In genomic region chr1:128602018-128602687, GRCm38 (mm10) we compare ENCODE assay signal across 11 mouse cellular contexts. TPM values are rescaled to one million over a fixed set of nuclear protein-coding genes. Genes with fewer than 3 reads are reported as not detected.
DNase-seq lines count a peak whose midpoint lies in the region; ATAC-seq lines count a peak whose summit lies in the region.
"Had no signal": no experiment of that assay in that cellular context is flagged by ENCODE, and none has a peak within 500 bp of the region (broad histone marks: within the 10 kb centered on the region; RNA-seq: fewer than 3 reads in every experiment).

No protein-coding gene starts in this region.

- H3K4me3 ChIP-seq in kidney, embryonic 15.5 days (replicated peaks): no peak overlapping the region
- no peak overlapping the region for H3K4me3 ChIP-seq in stomach, embryonic 14.5 days (ENCODE audit: low read depth, low read length)
- H3K4me3 ChIP-seq in hindbrain, embryonic 13.5 days: no peak overlapping the region
- H3K4me3 ChIP-seq: heart, embryonic 13.5 days had no signal

- no peak overlapping the region for H3K9ac ChIP-seq in kidney, embryonic 15.5 days
- no peak overlapping the region for H3K9ac ChIP-seq in stomach, embryonic 14.5 days (replicated peaks; ENCODE audit: low read depth, low read length)
- no peak overlapping the region for H3K9ac ChIP-seq in hindbrain, embryonic 13.5 days
- H3K9ac ChIP-seq: heart, embryonic 13.5 days had no signal

- no peak overlapping the region for H3K4me2 ChIP-seq in kidney, embryonic 15.5 days
- H3K4me2 ChIP-seq in stomach, embryonic 14.5 days (replicated peaks; ENCODE audit: low read depth, low read length): no peak overlapping the region
- no peak overlapping the region for H3K4me2 ChIP-seq in hindbrain, embryonic 13.5 days
- H3K4me2 ChIP-seq: heart, embryonic 13.5 days had no signal

- no peaks in the 10 kb centered on the region for H3K27me3 ChIP-seq in kidney, embryonic 15.5 days
- H3K27me3 ChIP-seq in stomach, embryonic 14.5 days (ENCODE audit: control insufficient read depth, insufficient read depth, low read length): no peaks in the 10 kb centered on the region
- 0 out of 2 replicates have a peak, but pooled peaks cover 3% of the 10 kb centered on the region for H3K27me3 ChIP-seq in hindbrain, embryonic 13.5 days

- peak; percentile 76 for ATAC-seq in kidney, embryonic 15.5 days (replicated peaks; ENCODE audit: low FRiP score)
- peak; percentile 92 for ATAC-seq in stomach, embryonic 14.5 days (ENCODE audit: insufficient number of reproducible peaks, insufficient read depth, low FRiP score, low read depth)
- no peak for ATAC-seq in hindbrain, embryonic 13.5 days (ENCODE audit: low FRiP score)
- ATAC-seq: forebrain, embryonic 16.5 days had no signal

- no peak for DNase-seq in kidney, adult 18-20 months
- peak; percentile 46 to 47 for DNase-seq in spleen, postnatal 36 days (ENCODE audit: low spot score in 2 of 2)
- DNase-seq in spleen, adult 12 weeks (ENCODE audit: low spot score): no peak
- no peak for DNase-seq in cerebellum, adult 9-11 months
- DNase-seq in yolk sac, embryonic 10.5 days (ENCODE audit: low spot score): no peak
- DNase-seq: gastrocnemius, postnatal 25 days had no signal

- WGBS in kidney, embryonic 15.5 days: 41% methylated on average over 5 of the region's 5 CpGs
- WGBS in stomach, embryonic 14.5 days: 32% methylated on average over 5 of the region's 5 CpGs
- 82% methylated on average over 5 of the region's 5 CpGs for WGBS in hindbrain, embryonic 13.5 days

- no peaks in the 10 kb centered on the region for H3K9me3 ChIP-seq in kidney, embryonic 15.5 days (replicated peaks)
- H3K9me3 ChIP-seq in stomach, embryonic 14.5 days (ENCODE audit: control insufficient read depth, low read depth, low read length): no peaks in the 10 kb centered on the region
- no peaks in the 10 kb centered on the region for H3K9me3 ChIP-seq in hindbrain, embryonic 13.5 days
- H3K9me3 ChIP-seq: heart, embryonic 13.5 days had no signal

- no peaks in the 10 kb centered on the region for H3K36me3 ChIP-seq in kidney, embryonic 15.5 days
- H3K36me3 ChIP-seq in stomach, embryonic 14.5 days (ENCODE audit: control insufficient read depth, insufficient read depth, low read length): no peaks in the 10 kb centered on the region
- no peaks in the 10 kb centered on the region for H3K36me3 ChIP-seq in hindbrain, embryonic 13.5 days
- H3K36me3 ChIP-seq: heart, embryonic 13.5 days had no signal

- no peak overlapping the region for H3K27ac ChIP-seq in kidney, embryonic 15.5 days
- H3K27ac ChIP-seq in stomach, embryonic 14.5 days (ENCODE audit: low read length): no peak overlapping the region
- no peak overlapping the region for H3K27ac ChIP-seq in hindbrain, embryonic 13.5 days
- H3K27ac ChIP-seq: heart, embryonic 13.5 days had no signal

- H3K4me1 ChIP-seq in kidney, embryonic 15.5 days: peaks cover 15% of the 10 kb centered on the region
- H3K4me1 ChIP-seq in stomach, embryonic 14.5 days (ENCODE audit: control insufficient read depth, insufficient read depth, low read length): no peaks in the 10 kb centered on the region
- 0 out of 2 replicates have a peak, but pooled peaks cover 2% of the 10 kb centered on the region for H3K4me1 ChIP-seq in hindbrain, embryonic 13.5 days (replicated peaks)
- H3K4me1 ChIP-seq: heart, embryonic 13.5 days had no signal

RNA-seq across cellular contexts. Expression of gene Cxcr4, which starts 10.1 kb away (rescaled TPM):
- polyA plus RNA-seq in kidney, embryonic 15.5 days (2015; fragmentation: Nextera tagmentation; extraction: Ambion mirVana): 8.8 and 9.8 TPM in 2 replicates
- 12.8 and 14.1 TPM in 2 replicates for polyA plus RNA-seq in stomach, embryonic 14.5 days (2014; fragmentation: Nextera tagmentation; extraction: Ambion mirVana)
- polyA plus RNA-seq in hindbrain, embryonic 13.5 days (2015; fragmentation: Nextera tagmentation; extraction: Ambion mirVana): 15.4 and 15.5 TPM in 2 replicates

Comparison
In these comparisons a context has a peak if more than half of its experiments do, and no peak if none do; other contexts are left out.
1. DNase-seq: peak in spleen, postnatal 36 days (2 of 2); none in kidney, adult 18-20 months (single experiment), spleen, adult 12 weeks (single experiment), cerebellum, adult 9-11 months (single experiment) and yolk sac, embryonic 10.5 days (single experiment).